8 mouse cellular contexts compared by ENCODE assay signal in genomic region chr2:181864536-181864860, GRCm38 (mm10). TPM values are rescaled to one million over a fixed set of nuclear protein-coding genes. Genes with fewer than 3 reads are reported as not detected.
DNase-seq lines count a peak whose midpoint lies in the region; ATAC-seq and TF ChIP-seq lines count a peak whose summit lies in the region.

No protein-coding gene starts in this region.

- H3ac ChIP-seq in myocyte (ENCODE audit: control insufficient read depth, insufficient read length): peak overlapping the region; percentile 69

- peak overlapping the region; percentile 83 for H3K9ac ChIP-seq in embryonic facial prominence, embryonic 11.5 days (replicated peaks; ENCODE audit: low read length)

- 0 out of 2 replicates have a peak, but pooled peaks cover 2% of the 10 kb centered on the region for H3K4me1 ChIP-seq in embryonic facial prominence, embryonic 11.5 days (ENCODE audit: control insufficient read depth, insufficient read depth, low read length)

- no peaks in the 10 kb centered on the region for H3K36me3 ChIP-seq in embryonic facial prominence, embryonic 11.5 days (replicated peaks; ENCODE audit: control insufficient read depth, insufficient read depth, low read depth, low read length)
- peaks cover 7% of the 10 kb centered on the region for H3K36me3 ChIP-seq in myocyte (ENCODE audit: control insufficient read depth, insufficient read depth)

- peak overlapping the region; percentile 77 for H3K4me3 ChIP-seq in left cerebral cortex, adult 2 months
- peak overlapping the region; percentile 71 for H3K4me3 ChIP-seq in embryonic facial prominence, embryonic 11.5 days (ENCODE audit: low read depth, low read length)
- H3K4me3 ChIP-seq in myocyte: peak overlapping the region; percentile 74

- H3K79me2 ChIP-seq in myocyte (ENCODE audit: control insufficient read depth, insufficient read depth): peaks cover 13% of the 10 kb centered on the region

- no peaks in the 10 kb centered on the region for H3K27me3 ChIP-seq in embryonic facial prominence, embryonic 11.5 days (ENCODE audit: control insufficient read depth, insufficient read depth, low read length)
- no peaks in the 10 kb centered on the region for H3K27me3 ChIP-seq in myocyte (ENCODE audit: control insufficient read depth, insufficient read depth, insufficient read length)

- intact Hi-C loops in left cerebral cortex, adult 2 months (cut with DNase I): no loop called here

- H3K27ac ChIP-seq in left cerebral cortex, adult 2 months: peak overlapping the region; percentile 83
- H3K27ac ChIP-seq in embryonic facial prominence, embryonic 11.5 days (replicated peaks; ENCODE audit: low read depth, low read length): no peak overlapping the region

- WGBS in embryonic facial prominence, embryonic 11.5 days: 0% methylated on average over 22 of the region's 22 CpGs

- ATAC-seq in embryonic facial prominence, embryonic 11.5 days (replicated peaks; ENCODE audit: insufficient number of reproducible peaks, low FRiP score, low TSS enrichment, low read depth): peak; percentile 25; the same call in 1 of the 2 replicates
- peak; percentile 7 for ATAC-seq in inflammation-experienced regulatory T-cells, adult 6 months

- peak overlapping the region; percentile 64 for H3K4me2 ChIP-seq in embryonic facial prominence, embryonic 11.5 days (ENCODE audit: low read depth, low read length)
- H3K4me2 ChIP-seq in myocyte (ENCODE audit: low read depth): peak overlapping the region; percentile 86

- TF ChIP-seq POLR2A in myocyte (IDR thresholded peaks at IDR 0.05; ENCODE audit: insufficient read length, low read depth): no peak

- no peak for DNase-seq in left cerebral cortex, adult 2 months (ENCODE audit: extremely low spot score in 1 of 2, low spot score in 2 of 2)
- no peak for DNase-seq in left cerebral cortex, adult 18-20 months (ENCODE audit: low spot score in 2 of 2)
- no peak for DNase-seq in embryonic facial prominence, embryonic 11.5 days (ENCODE audit: low spot score)
- DNase-seq in cerebellum, postnatal 36 days: no peak
- DNase-seq in urinary bladder, adult 18-20 months (ENCODE audit: low spot score in 2 of 2): no peak
- no peak for DNase-seq in layer of hippocampus, postnatal 36 days

- H3K9me3 ChIP-seq in embryonic facial prominence, embryonic 11.5 days (replicated peaks; ENCODE audit: control insufficient read depth, low read length): no peaks in the 10 kb centered on the region

- no peak for TF ChIP-seq CTCF in left cerebral cortex, adult 2 months (IDR thresholded peaks at IDR 0.05)

TF ChIP-seq in myocyte, 11 proteins besides CTCF, POLR2A, EP300 and RAD21:
- TF ChIP-seq MYOG (IDR thresholded peaks at IDR 0.05; ENCODE audit: control insufficient read depth in 1 of 3, insufficient read depth in 1 of 3, insufficient read length in 2 of 3, low read depth in 2 of 3): no peak
- TF ChIP-seq SRF (IDR thresholded peaks at IDR 0.05; ENCODE audit: control insufficient read depth, insufficient read length, low read depth): no peak
- TF ChIP-seq TCF12 (IDR thresholded peaks at IDR 0.05; ENCODE audit: insufficient read depth, poor library complexity, severe bottlenecking): no peak
- no peak for TF ChIP-seq TCF3 (IDR thresholded peaks at IDR 0.05; ENCODE audit: insufficient read length, low read depth)
- TF ChIP-seq USF1 (IDR thresholded peaks at IDR 0.05; ENCODE audit: low read depth): no peak
- TF ChIP-seq POLR2AphosphoS2 (IDR thresholded peaks at IDR 0.05; ENCODE audit: insufficient read length, low read depth): no peak
- no peak for TF ChIP-seq CEBPB (IDR thresholded peaks at IDR 0.05; ENCODE audit: insufficient read depth, poor library complexity, severe bottlenecking)
- TF ChIP-seq REST (IDR thresholded peaks at IDR 0.05; ENCODE audit: insufficient read depth, insufficient read length): no peak
- TF ChIP-seq MAX (IDR thresholded peaks at IDR 0.05; ENCODE audit: low read depth): no peak
- TF ChIP-seq E2F4 (IDR thresholded peaks at IDR 0.05; ENCODE audit: insufficient read depth): no peak
- TF ChIP-seq MYOD1 (IDR thresholded peaks at IDR 0.05; ENCODE audit: control insufficient read depth in 1 of 3, insufficient read length in 2 of 3, low read depth in 2 of 3): no peak

RNA-seq across cellular contexts. Expression of gene Polr3k, which starts 0.4 kb away (rescaled TPM):
- total RNA-seq in left cerebral cortex, adult 2 months (2021): 10 to 100 TPM; 29.5 to 30.9 TPM
- 10 to 100 TPM; 28.5 to 31.9 TPM for total RNA-seq in left cerebral cortex, adult 18-20 months (2021)
- 100 and 101 TPM in 2 replicates for polyA plus RNA-seq in embryonic facial prominence, embryonic 11.5 days (2014; fragmentation: Nextera tagmentation; extraction: Ambion mirVana)
- 10 to 100 TPM; 54.0 to 90.7 (median 61.8) TPM for polyA plus RNA-seq in inflammation-experienced regulatory T-cells, adult 6 months (2017; shearing (Covaris generic))
- polyA plus RNA-seq in myocyte (2012; fragmentation: generic; extraction: Trizol): 12.3 TPM
- 10 to 100 TPM; 29.5 to 36.2 TPM for total RNA-seq in layer of hippocampus, postnatal 36 days (2021)

RNA-seq across cellular contexts. Expression of gene Pcmtd2, which starts 26.8 kb away (rescaled TPM):
- total RNA-seq in left cerebral cortex, adult 2 months (2021): 10 to 100 TPM; 79.1 to 90.6 TPM
- 10 to 100 TPM; 81.2 to 83.6 TPM for total RNA-seq in left cerebral cortex, adult 18-20 months (2021)
- polyA plus RNA-seq in embryonic facial prominence, embryonic 11.5 days (2014; fragmentation: Nextera tagmentation; extraction: Ambion mirVana): 40.5 and 46.1 TPM in 2 replicates
- 10 to 100 TPM; 38.0 to 64.6 (median 57.9) TPM for polyA plus RNA-seq in inflammation-experienced regulatory T-cells, adult 6 months (2017; shearing (Covaris generic))
- polyA plus RNA-seq in myocyte (2012; fragmentation: generic; extraction: Trizol): 8.5 TPM
- 10 to 100 TPM; 87.3 to 91.1 TPM for total RNA-seq in layer of hippocampus, postnatal 36 days (2021)
